Mouse (Mus musculus): ENCODE measurements around the gene Gm20388.

- TF ChIP-seq CTCF (IDR thresholded peaks at IDR 0.05; ENCODE audit: low read depth), result peak; percentile 48
- no peak for TF ChIP-seq EP300 (IDR thresholded peaks at IDR 0.05; ENCODE audit: low read depth)
These were observed 1180.1 kb downstream of the Gm20388 start for GRCm38 (mm10) chr8:121090716-121091115.
